Mouse (Mus musculus): ENCODE measurements around the gene Luzp1.
A peak's percentile ranks its signal among the peaks of the same experiment; 100 is the strongest.

DNA sequence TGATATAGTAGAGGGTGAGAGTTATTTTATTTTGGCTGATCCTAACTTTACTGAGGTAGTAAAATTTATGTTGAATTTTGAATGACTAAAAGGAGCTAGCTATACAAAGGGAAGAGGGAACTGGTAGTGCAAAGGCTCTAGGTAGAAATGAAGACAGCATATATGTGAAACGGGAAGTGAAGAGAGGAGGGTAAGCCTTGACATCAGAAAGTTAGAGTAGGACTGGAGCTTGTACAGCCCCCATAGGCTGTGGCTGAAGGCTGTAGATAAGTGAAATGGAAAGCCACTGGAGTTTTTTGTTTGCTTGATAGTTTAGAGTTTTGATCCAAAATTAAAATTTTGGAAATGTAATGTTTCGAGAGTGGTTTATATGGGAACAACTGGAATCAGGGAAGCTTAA, 49.0 kb downstream of the Luzp1 start:
- no peak for TF ChIP-seq USF1 (IDR thresholded peaks at IDR 0.05; ENCODE audit: low read depth, low read length)
- peak; percentile 39 to 72; a peak in 3 of 4 replicates for TF ChIP-seq EP300 (IDR thresholded peaks at IDR 0.05; ENCODE audit: low read depth in 1 of 2, low read length in 2 of 2)
- no peak for TF ChIP-seq MEF2A (IDR thresholded peaks at IDR 0.05; ENCODE audit: extremely low read depth, insufficient replicate concordance, low read depth, low read length, poor library complexity, severe bottlenecking)
- TF ChIP-seq POLR2A (IDR thresholded peaks at IDR 0.05; ENCODE audit: control insufficient read depth in 1 of 2, insufficient read depth in 1 of 2, low read depth in 1 of 2, low read length in 2 of 2, poor library complexity in 1 of 2): no peak
- TF ChIP-seq RAD21 (IDR thresholded peaks at IDR 0.05; ENCODE audit: low read depth, low read length): no peak
- TF ChIP-seq CTCF (IDR thresholded peaks at IDR 0.05 in 2 of 3, conservative IDR thresholded peaks at IDR 0.05 in 1 of 3; ENCODE audit: control insufficient read depth in 1 of 3, insufficient read depth in 1 of 3, low read depth in 2 of 3, low read length in 3 of 3, poor library complexity in 1 of 3, severe bottlenecking in 1 of 3): no peak
- TF ChIP-seq ZKSCAN1 (IDR thresholded peaks at IDR 0.05; ENCODE audit: low read depth, low read length): no peak
- TF ChIP-seq CHD1 (IDR thresholded peaks at IDR 0.05; ENCODE audit: low read depth, low read length): 0 out of 2 replicates have a peak, but pooled peaks have one; percentile 43
- TF ChIP-seq MAZ (IDR thresholded peaks at IDR 0.05; ENCODE audit: low read depth, low read length): no peak
- TF ChIP-seq POLR2AphosphoS2 (IDR thresholded peaks at IDR 0.05; ENCODE audit: low read length): no peak
- no peak for TF ChIP-seq NRF1 (IDR thresholded peaks at IDR 0.05; ENCODE audit: insufficient read depth, low read depth, low read length, poor library complexity, severe bottlenecking)
- no peak for TF ChIP-seq E2F4 (IDR thresholded peaks at IDR 0.05; ENCODE audit: borderline replicate concordance, low read depth, low read length)
- TF ChIP-seq ZC3H11A (IDR thresholded peaks at IDR 0.05; ENCODE audit: low read depth, low read length): no peak

All from MEL (cell line).